Mouse (Mus musculus) adrenal gland, adult (tissue): ENCODE measurements around the gene Cdip1.

ENCODE experiments used
- DNase-seq, 2 experiments: peaks; one replicate each; pipeline ENCODE4 v3.0.0; 2022 to 2023; ENCODE audit warnings: low spot score in 1 of 2; ENCODE audit not compliant: inconsistent age in 2 of 2

Cdip1 gene

GRCm38 (mm10) chr16:4722128-4722914 lies 67.8 kb downstream of the Cdip1 start:
- no peak for DNase-seq

- DNase-seq = peak; percentile 61 to 87
Measured at GRCm38 (mm10) chr16:4718753-4719518, 71.2 kb downstream of the Cdip1 start, which contains the start of gene Nmral1. TSS of gene Nmral1 (minus strand) at chr16:4719356.

GRCm38 (mm10) chr16:4717866-4718265 lies 72.2 kb downstream of the Cdip1 start:
- DNase-seq = no peak

- DNase-seq = no peak
Measured at GRCm38 (mm10) chr16:4713861-4714710, 76.0 kb downstream of the Cdip1 start.

- DNase-seq = no peak
Measured at GRCm38 (mm10) chr16:4711173-4711572, 78.9 kb downstream of the Cdip1 start.

GRCm38 (mm10) chr16:4705541-4705940 lies 84.6 kb downstream of the Cdip1 start:
- no peak for DNase-seq

GRCm38 (mm10) chr16:4702646-4703045 lies 87.4 kb downstream of the Cdip1 start:
- no peak for DNase-seq

- no peak for DNase-seq
Measured at GRCm38 (mm10) chr16:4701211-4701610, 88.9 kb downstream of the Cdip1 start.
